Mouse (Mus musculus): Measurements from ENCODE around the gene Bbs9.

GRCm38 (mm10) chr9:22767154-22767553 lies 291.6 kb downstream of the Bbs9 start:
- no peak for TF ChIP-seq CTCF (conservative IDR thresholded peaks at IDR 0.05; ENCODE audit: insufficient read depth, insufficient read length, low read depth, low read length)
- no peak for TF ChIP-seq POLR2A (IDR thresholded peaks at IDR 0.05; ENCODE audit: low read depth, low read length)
